Mouse (Mus musculus) regulatory T cell (primary cell): ENCODE measurements around the gene Enox2.
"Not testable (repeated sequence)": the region's sequence is repeated elsewhere in the genome, so short reads cannot be mapped to it uniquely, and the experiment has no call there.

Experiments
- in situ Hi-C: fragments of 300-600 bp; cut with MboI, MseI; formaldehyde crosslinking; loops from one replicate; pipeline ENCODE4 v1.15.1; 2025; ENCODE audit warnings: high pct_unique_total_duplicates

Enox2 gene

GRCm38 (mm10) chrX:49287700-49288563, at the start of gene Enox2:
TSS of gene Enox2 (minus strand) at chrX:49288259.
- in situ Hi-C loops, result no loop called here

GRCm38 (mm10) chrX:49309496-49309895, 21.4 kb upstream of the Enox2 start:
- in situ Hi-C loops, result loop anchor here (25.0 kb wide), 2 partner anchors 422 to 622 kb away; partner anchors contain the start of genes Gm595 and Rbmx2

GRCm38 (mm10) chrX:49306659-49307058, 18.6 kb upstream of the Enox2 start:
- in situ Hi-C loops, result loop anchor here (25.0 kb wide), 2 partner anchors 419 to 619 kb away; partner anchors contain the start of genes Gm595 and Rbmx2

- in situ Hi-C loops, result no loop called here
Measured at GRCm38 (mm10) chrX:49279918-49280586, 8.0 kb downstream of the Enox2 start.

GRCm38 (mm10) chrX:49273487-49274042, 14.5 kb downstream of the Enox2 start:
- in situ Hi-C loops, result no loop called here

- in situ Hi-C loops, result no loop called here
Measured at GRCm38 (mm10) chrX:49250816-49251215, 37.2 kb downstream of the Enox2 start.

GRCm38 (mm10) chrX:49225792-49226426, 62.1 kb downstream of the Enox2 start:
- in situ Hi-C loops, result no loop called here

- in situ Hi-C loops, result no loop called here
Measured at GRCm38 (mm10) chrX:49216422-49216821, 71.6 kb downstream of the Enox2 start.

- in situ Hi-C loops, result no loop called here
Measured at GRCm38 (mm10) chrX:49196386-49196785, 91.7 kb downstream of the Enox2 start.

- in situ Hi-C loops, result no loop called here
Measured at GRCm38 (mm10) chrX:49181136-49181535, 106.9 kb downstream of the Enox2 start.

GRCm38 (mm10) chrX:49178670-49179069, 109.4 kb downstream of the Enox2 start:
- in situ Hi-C loops, result no loop called here

- in situ Hi-C loops, result no loop called here
Measured at GRCm38 (mm10) chrX:49154280-49154679, 133.8 kb downstream of the Enox2 start.

GRCm38 (mm10) chrX:49124774-49125429, 163.2 kb downstream of the Enox2 start:
- in situ Hi-C loops, result no loop called here

- in situ Hi-C loops, result no loop called here
Measured at GRCm38 (mm10) chrX:49116465-49116864, 171.6 kb downstream of the Enox2 start.

- in situ Hi-C loops, result no loop called here
Measured at GRCm38 (mm10) chrX:49112412-49112811, 175.6 kb downstream of the Enox2 start.

- in situ Hi-C loops, result not testable (repeated sequence)
Measured at GRCm38 (mm10) chrX:49100542-49100941, 187.5 kb downstream of the Enox2 start.

GRCm38 (mm10) chrX:49096249-49096648, 191.8 kb downstream of the Enox2 start:
- in situ Hi-C loops, result no loop called here

GRCm38 (mm10) chrX:49075055-49075454, 213.0 kb downstream of the Enox2 start:
- in situ Hi-C loops, result no loop called here

- in situ Hi-C loops, result no loop called here
Measured at GRCm38 (mm10) chrX:49073563-49073962, 214.5 kb downstream of the Enox2 start.

GRCm38 (mm10) chrX:49045118-49045517, 242.9 kb downstream of the Enox2 start:
- in situ Hi-C loops, result no loop called here

GRCm38 (mm10) chrX:49009746-49010145, 278.3 kb downstream of the Enox2 start:
- in situ Hi-C loops, result no loop called here
